Mouse (Mus musculus): ENCODE measurements around the gene Grin2a. TPM values are rescaled to one million over a fixed set of nuclear protein-coding genes. Genes with fewer than 3 reads are reported as not detected.

The Grin2a gene
- polyA plus RNA-seq, 2 experiments = not detected

DNA sequence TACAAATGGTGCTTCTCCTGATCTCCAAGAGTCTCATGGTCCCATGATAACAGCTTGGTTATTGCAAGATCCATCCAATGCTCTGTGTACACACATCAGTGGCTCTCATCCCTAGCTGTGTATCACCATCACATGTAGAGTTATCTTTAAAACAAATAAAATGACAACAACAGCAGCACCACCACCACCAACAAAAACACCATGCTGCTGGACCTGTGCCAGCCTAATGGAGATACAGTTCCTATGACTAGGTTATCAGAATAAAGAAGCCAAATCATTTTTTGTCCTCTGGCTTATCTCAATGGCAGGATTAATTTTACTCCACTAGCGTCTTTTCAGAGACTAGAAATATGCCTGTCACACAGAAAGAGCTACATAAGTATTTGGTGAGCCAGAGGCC, 226.4 kb downstream of the Grin2a start:
- ATAC-seq (ENCODE audit: insufficient read depth) = no peak
- Histone ChIP-seq H3K4me2 (ENCODE audit: low read depth) (no peak overlapping the region), H3K36me3 (replicated peaks; ENCODE audit: control insufficient read depth, insufficient read depth, low read depth) (no peaks in the 10 kb centered on the region), H3K27ac (no peak overlapping the region), H3K27me3 (ENCODE audit: control insufficient read depth, insufficient read depth, low read length) (no peaks in the 10 kb centered on the region), H3K9me3 (ENCODE audit: control insufficient read depth, low read length) (no peaks in the 10 kb centered on the region), H3K4me3 (ENCODE audit: insufficient read depth in 1 of 2, low read depth in 2 of 2, low read length in 2 of 2) (no peak overlapping the region), H3K9ac (replicated peaks) (no peak overlapping the region), H3K4me1 (replicated peaks; ENCODE audit: control insufficient read depth in 2 of 2, insufficient read depth in 2 of 2, low read length in 1 of 2) (no peaks in the 10 kb centered on the region)
- no peak for DNase-seq (ENCODE audit: low read depth in 3 of 3, low spot score in 3 of 3)
- TF ChIP-seq EP300 (IDR thresholded peaks at IDR 0.05; ENCODE audit: low read depth) = no peak
- no peak for TF ChIP-seq CTCF (IDR thresholded peaks at IDR 0.05; ENCODE audit: low read depth)
- 37% methylated on average over 1 of the region's 1 CpGs for WGBS (ENCODE audit: insufficient replicate concordance)

DNA sequence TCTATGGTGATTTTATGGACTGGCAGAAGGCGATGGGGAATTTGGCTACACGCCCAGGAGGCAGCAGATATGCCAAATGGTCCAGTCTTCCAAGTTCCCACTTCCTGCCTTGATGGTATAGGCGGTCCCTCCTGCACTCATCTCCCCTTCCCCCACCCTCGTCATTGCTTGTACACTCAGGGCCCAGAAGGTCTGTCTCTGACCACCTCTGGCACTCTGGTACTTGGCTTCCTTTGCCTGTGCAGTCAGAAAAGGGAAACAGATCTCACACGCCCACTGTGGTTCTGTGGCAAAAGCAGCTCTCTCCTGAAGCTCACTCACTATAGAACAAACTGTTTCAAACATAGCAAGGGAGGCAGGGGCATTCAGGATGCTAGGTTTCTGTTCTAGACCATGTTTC, 227.0 kb downstream of the Grin2a start:
- Histone ChIP-seq H3K4me2 (ENCODE audit: low read depth) (no peak overlapping the region), H3K4me3 (ENCODE audit: insufficient read depth in 1 of 2, low read depth in 2 of 2, low read length in 2 of 2) (no peak overlapping the region), H3K9me3 (ENCODE audit: control insufficient read depth, low read length) (no peaks in the 10 kb centered on the region), H3K27me3 (ENCODE audit: control insufficient read depth, insufficient read depth, low read length) (no peaks in the 10 kb centered on the region), H3K36me3 (replicated peaks; ENCODE audit: control insufficient read depth, insufficient read depth, low read depth) (no peaks in the 10 kb centered on the region), H3K27ac (no peak overlapping the region), H3K4me1 (replicated peaks; ENCODE audit: control insufficient read depth in 2 of 2, insufficient read depth in 2 of 2, low read length in 1 of 2) (no peaks in the 10 kb centered on the region), H3K9ac (replicated peaks) (no peak overlapping the region)
- no peak for DNase-seq (ENCODE audit: low read depth in 3 of 3, low spot score in 3 of 3)
- WGBS (ENCODE audit: insufficient replicate concordance) = 47% methylated on average over 5 of the region's 5 CpGs
- TF ChIP-seq EP300 (IDR thresholded peaks at IDR 0.05; ENCODE audit: low read depth) = no peak
- TF ChIP-seq CTCF (IDR thresholded peaks at IDR 0.05; ENCODE audit: low read depth) = no peak
- ATAC-seq (ENCODE audit: insufficient read depth) = no peak

DNA sequence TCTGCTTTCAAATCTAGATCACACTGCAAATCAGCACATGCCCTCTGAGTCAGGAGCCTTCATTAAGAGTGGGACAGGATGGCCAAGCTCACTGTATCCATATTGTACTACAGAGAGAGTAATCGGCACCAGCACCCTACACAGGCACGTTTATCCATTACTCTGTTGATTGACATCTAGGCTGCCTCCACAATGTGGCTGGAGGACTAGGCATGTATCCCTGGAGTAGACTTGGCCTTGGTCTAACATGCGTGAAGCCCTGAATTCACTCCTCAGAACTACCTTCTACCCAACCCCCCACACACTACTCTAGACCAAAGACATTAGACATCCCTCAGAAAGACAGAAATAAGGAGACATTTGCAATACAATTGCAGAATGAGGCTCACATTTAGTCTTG, 227.4 kb downstream of the Grin2a start:
- Histone ChIP-seq H3K4me1 (replicated peaks; ENCODE audit: control insufficient read depth in 2 of 2, insufficient read depth in 2 of 2, low read length in 1 of 2) (no peaks in the 10 kb centered on the region), H3K4me3 (ENCODE audit: insufficient read depth in 1 of 2, low read depth in 2 of 2, low read length in 2 of 2) (no peak overlapping the region), H3K9me3 (ENCODE audit: control insufficient read depth, low read length) (no peaks in the 10 kb centered on the region), H3K27ac (no peak overlapping the region), H3K27me3 (ENCODE audit: control insufficient read depth, insufficient read depth, low read length) (no peaks in the 10 kb centered on the region), H3K4me2 (ENCODE audit: low read depth) (no peak overlapping the region), H3K36me3 (replicated peaks; ENCODE audit: control insufficient read depth, insufficient read depth, low read depth) (no peaks in the 10 kb centered on the region), H3K9ac (replicated peaks) (no peak overlapping the region)
- DNase-seq (ENCODE audit: low read depth in 3 of 3, low spot score in 3 of 3) (no peak), ATAC-seq (ENCODE audit: insufficient read depth) (no peak)
- no peak for TF ChIP-seq CTCF (IDR thresholded peaks at IDR 0.05; ENCODE audit: low read depth)
- TF ChIP-seq EP300 (IDR thresholded peaks at IDR 0.05; ENCODE audit: low read depth) = no peak
- WGBS (ENCODE audit: insufficient replicate concordance) = 56% methylated on average over 3 of the region's 3 CpGs

DNA sequence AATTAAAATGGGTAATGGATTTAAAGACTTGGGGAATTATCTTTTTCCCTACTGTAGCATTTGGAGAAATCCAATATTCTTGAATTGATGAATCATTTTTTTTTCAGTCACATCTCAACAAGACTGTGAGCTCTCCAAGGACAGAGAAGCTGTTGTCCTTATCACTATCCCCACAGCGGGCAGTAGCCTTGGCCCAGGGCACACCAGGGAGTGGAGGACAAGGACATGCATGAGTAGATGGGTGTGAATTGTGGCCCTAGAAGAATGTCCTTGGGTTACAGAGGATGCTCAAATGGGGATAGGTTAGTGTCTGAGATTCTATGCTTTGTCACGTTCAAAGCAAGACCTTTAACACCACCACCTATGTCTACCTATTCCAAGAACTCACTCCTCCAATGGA, 231.3 kb downstream of the Grin2a start:
- 51% methylated on average over 2 of the region's 2 CpGs for WGBS (ENCODE audit: insufficient replicate concordance)
- H3K4me3 ChIP-seq (ENCODE audit: insufficient read depth in 1 of 2, low read depth in 2 of 2, low read length in 2 of 2) = no peak overlapping the region
- H3K9ac ChIP-seq (replicated peaks) = no peak overlapping the region
- H3K4me2 ChIP-seq (ENCODE audit: low read depth) = no peak overlapping the region
- H3K36me3 ChIP-seq (replicated peaks; ENCODE audit: control insufficient read depth, insufficient read depth, low read depth) = no peaks in the 10 kb centered on the region
- TF ChIP-seq CTCF (IDR thresholded peaks at IDR 0.05; ENCODE audit: low read depth) (no peak), EP300 (IDR thresholded peaks at IDR 0.05; ENCODE audit: low read depth) (no peak)
- no peak for ATAC-seq (ENCODE audit: insufficient read depth)
- no peak for DNase-seq (ENCODE audit: low read depth in 3 of 3, low spot score in 3 of 3)
- no peaks in the 10 kb centered on the region for H3K9me3 ChIP-seq (ENCODE audit: control insufficient read depth, low read length)
- H3K4me1 ChIP-seq (replicated peaks; ENCODE audit: control insufficient read depth in 2 of 2, insufficient read depth in 2 of 2, low read length in 1 of 2) = no peaks in the 10 kb centered on the region
- H3K27me3 ChIP-seq (ENCODE audit: control insufficient read depth, insufficient read depth, low read length) = no peaks in the 10 kb centered on the region
- H3K27ac ChIP-seq = no peak overlapping the region

DNA sequence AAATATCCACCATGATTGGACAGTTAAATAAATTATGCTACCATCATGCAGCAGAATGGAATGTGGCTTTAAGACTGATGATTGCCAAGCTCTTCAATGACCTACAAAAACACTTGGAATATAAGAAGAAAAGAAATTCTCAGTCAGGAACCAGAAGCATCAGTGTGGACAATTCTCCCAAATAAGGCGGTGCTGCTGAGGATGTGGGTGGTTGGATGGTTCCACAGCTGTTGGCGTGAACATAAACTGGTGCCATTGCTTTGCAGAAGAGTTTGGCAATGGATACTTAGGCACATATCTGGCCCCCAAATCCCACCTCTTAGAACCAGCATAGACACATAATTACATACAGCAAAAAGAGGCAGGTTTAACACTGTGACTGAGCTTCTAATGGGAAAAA, 235.0 kb downstream of the Grin2a start:
- Histone ChIP-seq H3K36me3 (replicated peaks; ENCODE audit: control insufficient read depth, insufficient read depth, low read depth) (no peaks in the 10 kb centered on the region), H3K9me3 (ENCODE audit: control insufficient read depth, low read length) (no peaks in the 10 kb centered on the region), H3K9ac (replicated peaks) (no peak overlapping the region), H3K27me3 (ENCODE audit: control insufficient read depth, insufficient read depth, low read length) (no peaks in the 10 kb centered on the region), H3K4me3 (ENCODE audit: insufficient read depth in 1 of 2, low read depth in 2 of 2, low read length in 2 of 2) (no peak overlapping the region), H3K27ac (no peak overlapping the region), H3K4me2 (ENCODE audit: low read depth) (no peak overlapping the region), H3K4me1 (replicated peaks; ENCODE audit: control insufficient read depth in 2 of 2, insufficient read depth in 2 of 2, low read length in 1 of 2) (no peaks in the 10 kb centered on the region)
- 71% methylated on average over 2 of the region's 2 CpGs for WGBS (ENCODE audit: insufficient replicate concordance)
- ATAC-seq (ENCODE audit: insufficient read depth) (no peak), DNase-seq (ENCODE audit: low read depth in 3 of 3, low spot score in 3 of 3) (no peak)
- TF ChIP-seq CTCF (IDR thresholded peaks at IDR 0.05; ENCODE audit: low read depth) (no peak), EP300 (IDR thresholded peaks at IDR 0.05; ENCODE audit: low read depth) (no peak)

Measured in liver, embryonic 14.5 days (tissue).